Mouse (Mus musculus): ENCODE measurements around the gene Ppp1r12c. TPM values are rescaled to one million over a fixed set of nuclear protein-coding genes. Genes with fewer than 3 reads are reported as not detected.

The Ppp1r12c gene
- total and polyA plus RNA-seq, 2 experiments: 21.8 to 22.2 TPM

DNA sequence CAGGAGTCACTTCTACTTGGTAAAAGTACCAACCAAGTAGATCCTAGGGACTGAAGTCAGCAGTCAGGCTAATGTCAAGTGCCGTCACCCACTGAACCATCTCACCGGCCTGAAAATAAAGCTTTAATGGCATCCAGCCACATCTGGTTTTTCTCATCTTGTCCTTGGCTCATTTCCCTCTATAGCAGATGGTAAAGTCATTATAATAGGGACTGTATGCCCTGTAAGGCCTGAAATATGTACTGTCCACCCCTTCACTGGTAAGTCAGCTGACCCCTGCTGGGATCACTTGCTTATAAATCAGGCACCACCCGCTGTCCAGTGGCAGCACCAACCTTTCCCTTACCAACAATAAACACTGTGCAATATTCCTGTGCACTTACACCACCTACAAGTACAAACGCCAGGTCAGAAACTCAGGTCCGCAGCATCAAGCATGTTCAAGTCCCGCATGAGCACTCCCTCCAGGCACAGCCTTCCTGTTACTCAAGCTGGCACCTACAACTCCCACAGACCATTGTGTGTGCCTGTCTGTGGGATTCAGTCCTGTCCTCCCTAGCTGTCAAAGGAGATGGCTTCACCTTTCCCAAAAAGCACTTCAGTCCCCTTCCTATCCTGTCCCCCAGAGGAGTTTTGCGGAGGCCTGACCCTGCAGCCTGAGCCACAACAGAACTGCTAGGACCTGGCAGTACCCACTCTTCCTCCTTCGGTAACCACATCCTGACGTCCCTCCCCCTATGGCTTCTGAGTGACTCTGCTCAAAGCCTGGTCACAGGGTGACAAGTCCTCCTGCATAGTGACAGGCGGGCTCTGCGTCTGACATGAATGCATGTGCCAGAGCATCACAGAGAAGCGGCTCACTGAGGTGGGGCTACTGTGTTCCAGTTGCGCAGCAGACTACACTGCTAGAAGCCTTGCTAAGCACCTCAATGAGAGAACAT is 8.9 kb downstream of the Ppp1r12c start:
- Histone ChIP-seq H3K4me3 (ENCODE audit: insufficient read depth, low read depth, low read length) (no peak overlapping the region), H3K27me3 (ENCODE audit: control insufficient read depth, insufficient read depth, low read length) (no peaks in the 10 kb centered on the region), H3K36me3 (ENCODE audit: control insufficient read depth, insufficient read depth, low read length) (peaks cover 5% of the 10 kb centered on the region; the same call in 1 of the 2 replicates), H3K9ac (ENCODE audit: low read depth, low read length) (no peak overlapping the region), H3K79me2 (ENCODE audit: control insufficient read depth, insufficient read depth, low read length) (peaks cover 5% of the 10 kb centered on the region; the same call in 1 of the 2 replicates), H3K4me1 (ENCODE audit: control insufficient read depth, insufficient read depth, low read length) (0 out of 2 replicates have a peak, but pooled peaks cover 2% of the 10 kb centered on the region), H3K27ac (replicated peaks; ENCODE audit: insufficient read depth, low read depth, low read length) (no peak overlapping the region)
- TF ChIP-seq CTCF (IDR thresholded peaks at IDR 0.05; ENCODE audit: low read depth, low read length): no peak
- WGBS: 82% methylated on average over 13 of the region's 13 CpGs
- DNase-seq (ENCODE audit: extremely low read depth, low read depth, low spot score): no peak

DNA sequence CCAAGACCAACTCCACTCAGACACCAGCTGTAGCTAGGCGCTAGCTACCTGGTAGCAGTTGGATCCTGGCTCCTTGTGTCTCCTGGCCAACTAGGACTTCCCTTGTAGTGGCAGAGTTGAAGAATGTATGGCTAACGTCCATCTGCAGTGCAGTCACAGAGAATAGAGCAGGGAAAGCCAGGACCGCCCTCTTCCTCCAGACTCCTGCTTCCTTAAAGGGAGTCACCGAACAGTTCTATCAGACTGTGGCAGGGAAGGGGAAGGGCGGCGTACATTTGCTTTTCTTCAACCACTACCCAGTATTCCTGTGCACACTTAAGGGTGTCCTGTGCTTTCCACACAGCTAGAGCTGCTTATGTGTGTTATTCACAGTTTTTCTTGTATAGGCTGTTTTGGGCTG is 10.2 kb downstream of the Ppp1r12c start:
- peaks cover under 1% of the 10 kb centered on the region; the same call in 1 of the 2 replicates for H3K79me2 ChIP-seq (ENCODE audit: control insufficient read depth, insufficient read depth, low read length)
- 0 out of 2 replicates have a peak, but pooled peaks cover 2% of the 10 kb centered on the region for H3K4me1 ChIP-seq (ENCODE audit: control insufficient read depth, insufficient read depth, low read length)
- no peak for TF ChIP-seq POLR2A (IDR thresholded peaks at IDR 0.05; ENCODE audit: extremely low read depth, insufficient read depth, low read length)
- no peak for TF ChIP-seq CTCF (IDR thresholded peaks at IDR 0.05; ENCODE audit: low read depth, low read length)
- H3K27ac ChIP-seq (replicated peaks; ENCODE audit: insufficient read depth, low read depth, low read length): no peak overlapping the region
- 72% methylated on average over 6 of the region's 6 CpGs for WGBS
- peaks cover 6% of the 10 kb centered on the region; the same call in 1 of the 2 replicates for H3K36me3 ChIP-seq (ENCODE audit: control insufficient read depth, insufficient read depth, low read length)
- H3K9ac ChIP-seq (ENCODE audit: low read depth, low read length): no peak overlapping the region
- H3K4me3 ChIP-seq (ENCODE audit: insufficient read depth, low read depth, low read length): no peak overlapping the region
- no peak for DNase-seq (ENCODE audit: extremely low read depth, low read depth, low spot score)
- H3K27me3 ChIP-seq (ENCODE audit: control insufficient read depth, insufficient read depth, low read length): no peaks in the 10 kb centered on the region

- no peak overlapping the region for H3K27ac ChIP-seq (replicated peaks; ENCODE audit: insufficient read depth, low read depth, low read length)
- no peaks in the 10 kb centered on the region for H3K27me3 ChIP-seq (ENCODE audit: control insufficient read depth, insufficient read depth, low read length)
- no peak for DNase-seq (ENCODE audit: extremely low read depth, low read depth, low spot score)
- H3K79me2 ChIP-seq (ENCODE audit: control insufficient read depth, insufficient read depth, low read length): no peaks in the 10 kb centered on the region
- H3K4me1 ChIP-seq (ENCODE audit: control insufficient read depth, insufficient read depth, low read length): no peaks in the 10 kb centered on the region
- WGBS: 89% methylated on average over 12 of the region's 12 CpGs
- no peak overlapping the region for H3K9ac ChIP-seq (ENCODE audit: low read depth, low read length)
- H3K4me3 ChIP-seq (ENCODE audit: insufficient read depth, low read depth, low read length): no peak overlapping the region
- TF ChIP-seq POLR2A (IDR thresholded peaks at IDR 0.05; ENCODE audit: extremely low read depth, insufficient read depth, low read length) (no peak), CTCF (IDR thresholded peaks at IDR 0.05; ENCODE audit: low read depth, low read length) (no peak)
- peaks cover 18% of the 10 kb centered on the region; the same call in 1 of the 2 replicates for H3K36me3 ChIP-seq (ENCODE audit: control insufficient read depth, insufficient read depth, low read length)
Measured at GRCm38 (mm10) chr7:4482281-4482680, 19.2 kb downstream of the Ppp1r12c start.

DNA sequence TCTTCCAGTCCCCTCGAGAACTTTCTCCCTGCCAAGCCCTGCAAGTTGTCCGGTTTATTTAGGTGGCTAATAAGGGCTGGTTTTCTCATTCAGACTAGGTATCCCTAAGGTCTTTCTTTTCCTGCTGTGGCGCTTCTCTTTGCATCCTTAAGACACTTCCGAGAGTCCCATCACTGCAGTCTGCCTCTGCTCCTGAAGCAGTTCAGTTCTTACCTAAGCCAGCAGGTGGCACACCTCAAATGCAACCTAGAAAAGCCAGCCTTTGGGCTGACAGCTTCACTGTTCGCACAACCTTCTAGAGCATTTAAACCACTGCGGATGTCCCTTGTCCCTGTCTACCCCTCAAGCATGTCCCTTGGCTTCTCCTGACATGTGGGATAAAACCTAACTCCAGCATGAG is 21.8 kb downstream of the Ppp1r12c start:
- DNase-seq (ENCODE audit: extremely low read depth, low read depth, low spot score): peak; percentile 16
- Histone ChIP-seq H3K4me3 (ENCODE audit: insufficient read depth, low read depth, low read length) (no peak overlapping the region), H3K4me1 (ENCODE audit: control insufficient read depth, insufficient read depth, low read length) (no peaks in the 10 kb centered on the region), H3K27ac (replicated peaks; ENCODE audit: insufficient read depth, low read depth, low read length) (no peak overlapping the region), H3K36me3 (ENCODE audit: control insufficient read depth, insufficient read depth, low read length) (peaks cover 9% of the 10 kb centered on the region; the same call in 1 of the 2 replicates), H3K79me2 (ENCODE audit: control insufficient read depth, insufficient read depth, low read length) (no peaks in the 10 kb centered on the region), H3K27me3 (ENCODE audit: control insufficient read depth, insufficient read depth, low read length) (no peaks in the 10 kb centered on the region), H3K9ac (ENCODE audit: low read depth, low read length) (no peak overlapping the region)
- 55% methylated on average over 6 of the region's 6 CpGs for WGBS
- TF ChIP-seq POLR2A (IDR thresholded peaks at IDR 0.05; ENCODE audit: extremely low read depth, insufficient read depth, low read length): no peak
- peak; percentile 60; the same call in 1 of the 2 replicates for TF ChIP-seq CTCF (IDR thresholded peaks at IDR 0.05; ENCODE audit: low read depth, low read length)

- Histone ChIP-seq H3K27me3 (ENCODE audit: control insufficient read depth, insufficient read depth, low read length) (no peaks in the 10 kb centered on the region), H3K4me1 (ENCODE audit: control insufficient read depth, insufficient read depth, low read length) (no peaks in the 10 kb centered on the region), H3K27ac (replicated peaks; ENCODE audit: insufficient read depth, low read depth, low read length) (no peak overlapping the region), H3K79me2 (ENCODE audit: control insufficient read depth, insufficient read depth, low read length) (no peaks in the 10 kb centered on the region), H3K36me3 (ENCODE audit: control insufficient read depth, insufficient read depth, low read length) (peaks cover 5% of the 10 kb centered on the region; the same call in 1 of the 2 replicates), H3K9ac (ENCODE audit: low read depth, low read length) (peak overlapping the region; percentile 33), H3K4me3 (ENCODE audit: insufficient read depth, low read depth, low read length) (peak overlapping the region; percentile 53; the same call in 1 of the 2 replicates)
- TF ChIP-seq POLR2A (IDR thresholded peaks at IDR 0.05; ENCODE audit: extremely low read depth, insufficient read depth, low read length) (no peak), CTCF (IDR thresholded peaks at IDR 0.05; ENCODE audit: low read depth, low read length) (no peak)
- no peak for DNase-seq (ENCODE audit: extremely low read depth, low read depth, low spot score)
- 31% methylated on average over 16 of the region's 16 CpGs for whole genome bisulfite sequencing
Measured at GRCm38 (mm10) chr7:4478796-4479291, 22.6 kb downstream of the Ppp1r12c start.
